Mouse (Mus musculus) intestine, embryonic 16.5 days (tissue): ENCODE data around the gene Rps5. TPM values are rescaled to one million over a fixed set of nuclear protein-coding genes. Genes with fewer than 3 reads are reported as not detected.
A peak's percentile ranks its signal among the peaks of the same experiment; 100 is the strongest.
"Not testable (repeated sequence)": the region's sequence is repeated elsewhere in the genome, so short reads cannot be mapped to it uniquely, and the experiment has no call there.

Experiments
- ATAC-seq: fragments of 200-750 bp; cut with Nextera tagmentation; 2 replicates; pipeline ENCODE4 v1.8.0; 2017; ENCODE audit warnings: moderate TSS enrichment, moderate library complexity
- H3K27ac ChIP-seq: fragments of 300-500 bp; sonication (generic); 2 replicates; pipeline ENCODE4 v1.5.1; 2014; ENCODE audit warnings: mild to moderate bottlenecking, low read length
- H3K27me3 ChIP-seq: fragments of 300-500 bp; sonication (generic); replicated peaks from 2 replicates; pipeline ENCODE4 v1.6.1; 2014; ENCODE audit warnings: low read length, control low read depth, mixed read lengths; ENCODE audit not compliant: control insufficient read depth, insufficient read depth
- H3K36me3 ChIP-seq: fragments of 300-500 bp; sonication (generic); 2 replicates; pipeline ENCODE4 v1.6.1; 2014; ENCODE audit warnings: low read length, control low read depth; ENCODE audit not compliant: control insufficient read depth, insufficient read depth
- H3K4me1 ChIP-seq: fragments of 300-500 bp; sonication (generic); 2 replicates; pipeline ENCODE4 v1.6.1; 2014; ENCODE audit warnings: low read length, control low read depth, mixed read lengths; ENCODE audit not compliant: control insufficient read depth, insufficient read depth
- H3K4me2 ChIP-seq: fragments of 300-500 bp; sonication (generic); 2 replicates; pipeline ENCODE4 v1.6.1; 2014; ENCODE audit warnings: low read depth, low read length, control low read depth
- H3K4me3 ChIP-seq: fragments of 300-500 bp; sonication (generic); 2 replicates; pipeline ENCODE4 v1.5.1; 2014; ENCODE audit warnings: mild to moderate bottlenecking, low read length
- H3K9ac ChIP-seq: fragments of 300-500 bp; sonication (generic); 2 replicates; pipeline ENCODE4 v1.6.1; 2014; ENCODE audit warnings: low read depth, low read length
- H3K9me3 ChIP-seq: fragments of 300-500 bp; sonication (generic); 2 replicates; pipeline ENCODE4 v1.6.1; 2016; ENCODE audit warnings: low read length, control low read depth; ENCODE audit not compliant: control insufficient read depth
- WGBS: fragments of 180-500 bp; shearing (Covaris S2); extraction: QIAGEN DNeasy Blood & Tissue Kit; methylation state at CpG from one replicate; pipeline ENCODE4 v1.1.7; 2014; 5-methylcytosine and 5-hydroxymethylcytosine counted together
- polyA plus RNA-seq: library from polyadenylated mRNA; unstranded; fragments of >200 nt; fragmentation: Nextera tagmentation; extraction: Ambion mirVana; gene quantifications from 2 replicates; pipeline ENCODE4 v1.2.1, GENCODE M21; 2015

Gene Rps5
- polyA plus RNA-seq, 1 experiment from 2014 or later: 1,023 TPM

- peak within 1 kb of the TSS; percentile 58 for H3K4me2 ChIP-seq
- no peaks in the 10 kb centered on the region for H3K27me3 ChIP-seq
- H3K9me3 ChIP-seq: no peaks in the 10 kb centered on the region
- H3K4me3 ChIP-seq: peak within 1 kb of the TSS; percentile 73
- no peaks in the 10 kb centered on the region; the same call in 1 of the 2 replicates for H3K36me3 ChIP-seq
- WGBS: 6% methylated on average over 36 of the region's 36 CpGs
- peaks cover 6% of the 10 kb centered on the region for H3K4me1 ChIP-seq
- H3K9ac ChIP-seq: peak within 1 kb of the TSS; percentile 79
- peak; percentile 100 for ATAC-seq
- H3K27ac ChIP-seq: peak within 1 kb of the TSS; percentile 37; the same call in 1 of the 2 replicates
These were observed 24.3 kb upstream of the Rps5 start, which contains the start of gene Zscan22 for GRCm38 (mm10) chr7:12897655-12898410. Zscan22 (plus strand) TSS chr7:12897815.

GRCm38 (mm10) chr7:12901517-12901916 lies 20.6 kb upstream of the Rps5 start:
- no peak for ATAC-seq

GRCm38 (mm10) chr7:12903623-12904022 lies 18.5 kb upstream of the Rps5 start:
- WGBS: 57% methylated on average over 10 of the region's 10 CpGs
- Histone ChIP-seq H3K27me3 (no peaks in the 10 kb centered on the region), H3K4me3 (no peak overlapping the region), H3K9me3 (no peaks in the 10 kb centered on the region), H3K4me1 (peaks cover 3% of the 10 kb centered on the region), H3K9ac (0 out of 2 replicates have a peak overlapping the region, but pooled peaks have one; percentile 1), H3K27ac (no peak overlapping the region), H3K4me2 (no peak overlapping the region), H3K36me3 (peaks cover 9% of the 10 kb centered on the region; the same call in 1 of the 2 replicates)
- no peak for ATAC-seq

More at GRCm38 (mm10) chr7:12901517-12901916, 20.6 kb upstream of the Rps5 start:
- Histone ChIP-seq H3K36me3 (peaks cover 6% of the 10 kb centered on the region; the same call in 1 of the 2 replicates), H3K4me3 (no peak overlapping the region), H3K4me1 (peaks cover 6% of the 10 kb centered on the region), H3K27ac (no peak overlapping the region), H3K9me3 (no peaks in the 10 kb centered on the region), H3K9ac (no peak overlapping the region), H3K4me2 (no peak overlapping the region), H3K27me3 (no peaks in the 10 kb centered on the region)
- 87% methylated on average over 5 of the region's 5 CpGs for WGBS

- Histone ChIP-seq H3K4me2 (no peak overlapping the region), H3K27me3 (no peaks in the 10 kb centered on the region), H3K4me1 (peaks cover 4% of the 10 kb centered on the region), H3K9me3 (no peaks in the 10 kb centered on the region), H3K9ac (no peak overlapping the region), H3K36me3 (peaks cover 9% of the 10 kb centered on the region; the same call in 1 of the 2 replicates), H3K4me3 (no peak overlapping the region), H3K27ac (no peak overlapping the region)
- 94% methylated on average over 1 of the region's 1 CpGs for WGBS
- ATAC-seq: no peak
These were observed 16.9 kb upstream of the Rps5 start for GRCm38 (mm10) chr7:12905146-12905545.

- Histone ChIP-seq H3K9me3 (no peaks in the 10 kb centered on the region), H3K9ac (peak overlapping the region; percentile 79; the same call in 1 of the 2 replicates), H3K4me1 (peaks cover 4% of the 10 kb centered on the region), H3K27ac (peak overlapping the region; percentile 88), H3K27me3 (no peaks in the 10 kb centered on the region), H3K36me3 (peaks cover 6% of the 10 kb centered on the region; the same call in 1 of the 2 replicates), H3K4me3 (peak overlapping the region; percentile 56), H3K4me2 (peak overlapping the region; percentile 70)
- 47% methylated on average over 7 of the region's 7 CpGs for WGBS
- peak; percentile 51 for ATAC-seq
These were observed 12.6 kb upstream of the Rps5 start for GRCm38 (mm10) chr7:12909498-12909962.

GRCm38 (mm10) chr7:12910181-12910668 lies 11.9 kb upstream of the Rps5 start:
- Histone ChIP-seq H3K4me3 (peak overlapping the region; percentile 56), H3K4me1 (peaks cover 4% of the 10 kb centered on the region), H3K36me3 (peaks cover 6% of the 10 kb centered on the region; the same call in 1 of the 2 replicates), H3K4me2 (peak overlapping the region; percentile 70), H3K27ac (peak overlapping the region; percentile 88), H3K27me3 (no peaks in the 10 kb centered on the region), H3K9ac (peak overlapping the region; percentile 79), H3K9me3 (no peaks in the 10 kb centered on the region)
- ATAC-seq: peak; percentile 90
- WGBS: 5% methylated on average over 19 of the region's 19 CpGs

- Histone ChIP-seq H3K9me3 (no peaks in the 10 kb centered on the region), H3K27me3 (no peaks in the 10 kb centered on the region), H3K4me3 (no peak overlapping the region), H3K27ac (no peak overlapping the region), H3K36me3 (no peaks in the 10 kb centered on the region), H3K4me2 (no peak overlapping the region), H3K4me1 (peaks cover 4% of the 10 kb centered on the region), H3K9ac (no peak overlapping the region)
- no peak for ATAC-seq
These were observed 8.5 kb upstream of the Rps5 start for GRCm38 (mm10) chr7:12913556-12913955.

GRCm38 (mm10) chr7:12920495-12920894 lies 1.6 kb upstream of the Rps5 start:
- 74% methylated on average over 7 of the region's 8 CpGs for WGBS
- not testable (repeated sequence) for H3K4me2 ChIP-seq, H3K27ac ChIP-seq, H3K4me3 ChIP-seq, ATAC-seq, H3K9ac ChIP-seq, H3K27me3 ChIP-seq, H3K9me3 ChIP-seq
- Histone ChIP-seq H3K36me3 (peaks cover 18% of the 10 kb centered on the region), H3K4me1 (peaks cover 15% of the 10 kb centered on the region)

GRCm38 (mm10) chr7:12921318-12921704 lies 779 bp upstream of the Rps5 start:
- Histone ChIP-seq H3K9me3 (no peaks in the 10 kb centered on the region), H3K9ac (peak overlapping the region; percentile 85), H3K4me3 (peak overlapping the region; percentile 70), H3K27ac (peak overlapping the region; percentile 96), H3K4me2 (peak overlapping the region; percentile 84), H3K27me3 (no peaks in the 10 kb centered on the region), H3K4me1 (peaks cover 15% of the 10 kb centered on the region), H3K36me3 (peaks cover 26% of the 10 kb centered on the region)
- 0% methylated on average over 3 of the region's 3 CpGs for WGBS
- ATAC-seq: peak; percentile 25
